Mouse (Mus musculus) MEL (cell line): ENCODE measurements around the gene Olfr320. TPM values are rescaled to one million over a fixed set of nuclear protein-coding genes. Genes with fewer than 3 reads are reported as not detected.

Source experiments
- DNase-seq: peaks from one replicate; pipeline ENCODE4 v3.0.0; 2011; ENCODE audit warnings: low read depth, low spot score
- H3K27ac ChIP-seq: 2 replicates; pipeline ENCODE4 v1.5.1; 2012; ENCODE audit warnings: low read depth, mild to moderate bottlenecking, control low read depth, low read length, moderate library complexity; ENCODE audit not compliant: control insufficient read depth
- H3K27me3 ChIP-seq, 2 experiments: fragments of 150-350 bp in 1 of 2; sonication (generic) in 1 of 2; 2 replicates each; pipeline ENCODE4 v1.6.1; 2012; ENCODE audit warnings: low read length in 2 of 2, mild to moderate bottlenecking in 2 of 2, improper control_type of control experiment in 1 of 2, moderate library complexity in 1 of 2; ENCODE audit not compliant: insufficient read depth in 2 of 2, control insufficient read depth in 1 of 2
- H3K36me3 ChIP-seq, 2 experiments: 2 replicates each; pipeline ENCODE4 v1.6.1; 2012 to 2014; ENCODE audit warnings: low read length in 2 of 2, improper control_type of control experiment in 1 of 2, inconsistent platforms in 1 of 2, mild to moderate bottlenecking in 1 of 2; ENCODE audit not compliant: insufficient read depth in 2 of 2, control insufficient read depth in 1 of 2
- H3K4me1 ChIP-seq, 2 experiments: fragments of 150-350 bp in 1 of 2; sonication (generic) in 1 of 2; 2 replicates each; pipeline ENCODE4 v1.6.1; 2012; ENCODE audit warnings: low read length in 2 of 2, improper control_type of control experiment in 1 of 2, mild to moderate bottlenecking in 1 of 2; ENCODE audit not compliant: insufficient read depth in 2 of 2, control insufficient read depth in 1 of 2
- H3K4me3 ChIP-seq, 2 experiments: fragments of 150-350 bp in 1 of 2; sonication (generic) in 1 of 2; 2 replicates each; pipeline ENCODE4 v1.5.1; 2012; ENCODE audit warnings: low read depth in 2 of 2, low read length in 2 of 2, mild to moderate bottlenecking in 2 of 2, moderate library complexity in 2 of 2, control low read depth in 1 of 2, improper control_type of control experiment in 1 of 2; ENCODE audit not compliant: control insufficient read depth in 1 of 2, insufficient read depth in 1 of 2
- H3K79me2 ChIP-seq: 2 replicates; pipeline ENCODE4 v1.6.1; 2012; ENCODE audit warnings: mild to moderate bottlenecking, low read length, moderate library complexity; ENCODE audit not compliant: control insufficient read depth, poor library complexity, insufficient read depth
- H3K9ac ChIP-seq: 2 replicates; pipeline ENCODE4 v1.6.1; 2012; ENCODE audit warnings: low read depth, mild to moderate bottlenecking, control low read depth, low read length, moderate library complexity; ENCODE audit not compliant: control insufficient read depth, poor library complexity, severe bottlenecking
- H3K9me3 ChIP-seq: fragments of 150-350 bp; sonication (generic); replicated peaks from 2 replicates; pipeline ENCODE4 v1.6.1; 2012; ENCODE audit warnings: mild to moderate bottlenecking, low read length, improper control_type of control experiment, moderate library complexity; ENCODE audit not compliant: insufficient read depth
- CHD2 ChIP-seq: IDR thresholded peaks from 2 replicates; pipeline ENCODE4 v1.6.1; 2011; ENCODE audit warnings: low read length, improper control_type of control experiment
- CTCF ChIP-seq, 3 experiments: IDR thresholded peaks in 2 of 3; conservative IDR thresholded peaks in 1 of 3; 2 replicates each; pipeline ENCODE4 v1.5.1; 2011 to 2012; ENCODE audit warnings: low read length in 3 of 3, low read depth in 2 of 3, mild to moderate bottlenecking in 2 of 3, improper control_type of control experiment in 1 of 3, inconsistent platforms in 1 of 3, mixed read lengths in 1 of 3, moderate library complexity in 1 of 3; ENCODE audit not compliant: control insufficient read depth in 1 of 3, insufficient read depth in 1 of 3, poor library complexity in 1 of 3, severe bottlenecking in 1 of 3
- ELF1 ChIP-seq: IDR thresholded peaks from 2 replicates; pipeline ENCODE4 v1.6.1; 2014; ENCODE audit warnings: low read depth, mild to moderate bottlenecking, inconsistent platforms, low read length, improper control_type of control experiment, moderate library complexity
- EP300 ChIP-seq, 2 experiments: IDR thresholded peaks; 2 replicates each; pipeline ENCODE4 v1.6.1; 2011; ENCODE audit warnings: improper control_type of control experiment in 2 of 2, low read length in 2 of 2, low read depth in 1 of 2, mild to moderate bottlenecking in 1 of 2
- HCFC1 ChIP-seq: IDR thresholded peaks from 2 replicates; pipeline ENCODE4 v1.6.1; 2012; ENCODE audit warnings: low read depth, mild to moderate bottlenecking, inconsistent platforms, low read length, improper control_type of control experiment, moderate library complexity
- JUND ChIP-seq: IDR thresholded peaks from 2 replicates; pipeline ENCODE4 v1.6.1; 2011; ENCODE audit warnings: low read depth, mild to moderate bottlenecking, improper control_type of control experiment, low read length
- MAX ChIP-seq: IDR thresholded peaks from 2 replicates; pipeline ENCODE4 v1.6.1; 2011; ENCODE audit warnings: low read length, improper control_type of control experiment
- MXI1 ChIP-seq: IDR thresholded peaks from 2 replicates; pipeline ENCODE4 v1.6.1; 2011; ENCODE audit warnings: mild to moderate bottlenecking, low read depth, low read length, improper control_type of control experiment
- NELFE ChIP-seq: IDR thresholded peaks from 2 replicates; pipeline ENCODE4 v1.6.1; 2011; ENCODE audit warnings: low read depth, low read length, improper control_type of control experiment
- NRF1 ChIP-seq: IDR thresholded peaks from 2 replicates; pipeline ENCODE4 v1.6.1; 2014; ENCODE audit warnings: low read depth, mild to moderate bottlenecking, inconsistent platforms, low read length, improper control_type of control experiment, moderate library complexity; ENCODE audit not compliant: poor library complexity, insufficient read depth, severe bottlenecking
- POLR2A ChIP-seq, 2 experiments: IDR thresholded peaks; 2 replicates each; pipeline ENCODE4 v1.6.1; 2011 to 2012; ENCODE audit warnings: low read length in 2 of 2, mild to moderate bottlenecking in 2 of 2, control low read depth in 1 of 2, improper control_type of control experiment in 1 of 2, low read depth in 1 of 2, moderate library complexity in 1 of 2; ENCODE audit not compliant: control insufficient read depth in 1 of 2, insufficient read depth in 1 of 2, poor library complexity in 1 of 2
- POLR2AphosphoS2 ChIP-seq: IDR thresholded peaks from 2 replicates; pipeline ENCODE4 v1.6.1; 2011; ENCODE audit warnings: low read length, improper control_type of control experiment
- RAD21 ChIP-seq: IDR thresholded peaks from 2 replicates; pipeline ENCODE4 v1.6.1; 2011; ENCODE audit warnings: mild to moderate bottlenecking, low read depth, low read length, improper control_type of control experiment
- RCOR1 ChIP-seq: IDR thresholded peaks from 2 replicates; pipeline ENCODE4 v1.6.1; 2012; ENCODE audit warnings: low read depth, mild to moderate bottlenecking, inconsistent platforms, low read length, improper control_type of control experiment
- SMC3 ChIP-seq: IDR thresholded peaks from 2 replicates; pipeline ENCODE4 v1.6.1; 2011; ENCODE audit warnings: low read depth, low read length, improper control_type of control experiment
- USF1 ChIP-seq: IDR thresholded peaks from 2 replicates; pipeline ENCODE4 v1.6.1; 2014; ENCODE audit warnings: low read depth, mild to moderate bottlenecking, inconsistent platforms, low read length, improper control_type of control experiment, moderate library complexity
- USF2 ChIP-seq, 2 experiments: IDR thresholded peaks; 2 replicates each; pipeline ENCODE4 v1.6.1; 2011 to 2012; ENCODE audit warnings: improper control_type of control experiment in 2 of 2, low read length in 2 of 2, borderline replicate concordance in 1 of 2, inconsistent platforms in 1 of 2, low read depth in 1 of 2, mild to moderate bottlenecking in 1 of 2; ENCODE audit not compliant: insufficient read depth in 1 of 2
- ZC3H11A ChIP-seq: IDR thresholded peaks from 2 replicates; pipeline ENCODE4 v1.6.1; 2012; ENCODE audit warnings: low read depth, mild to moderate bottlenecking, inconsistent platforms, low read length, improper control_type of control experiment
- ZMIZ1 ChIP-seq: IDR thresholded peaks from 2 replicates; pipeline ENCODE4 v1.6.1; 2012; ENCODE audit warnings: low read depth, mild to moderate bottlenecking, inconsistent platforms, low read length, improper control_type of control experiment, moderate library complexity
- polyA plus RNA-seq, 2 experiments: library from polyadenylated mRNA; stranded (reverse) in 1 of 2; unstranded in 1 of 2; fragments of >175 nt in 1 of 2; fragments of >200 nt in 1 of 2; gene quantifications; 2 replicates each; pipeline versions ENCODE4 v1.2.1 to v1.2.4; 2012; ENCODE audit warnings: low replicate concordance in 2 of 2, low read depth in 1 of 2; ENCODE audit not compliant: insufficient read length in 2 of 2, insufficient read depth in 1 of 2, missing spikeins in 1 of 2
- total RNA-seq: library from RNA; depleted of rRNA; stranded (reverse); fragments of 300-350 nt; gene quantifications from 2 replicates; pipeline ENCODE4 v1.2.3, GENCODE M21; 2012

Gene Olfr320
- total and polyA plus RNA-seq, 3 experiments: not detected

DNA sequence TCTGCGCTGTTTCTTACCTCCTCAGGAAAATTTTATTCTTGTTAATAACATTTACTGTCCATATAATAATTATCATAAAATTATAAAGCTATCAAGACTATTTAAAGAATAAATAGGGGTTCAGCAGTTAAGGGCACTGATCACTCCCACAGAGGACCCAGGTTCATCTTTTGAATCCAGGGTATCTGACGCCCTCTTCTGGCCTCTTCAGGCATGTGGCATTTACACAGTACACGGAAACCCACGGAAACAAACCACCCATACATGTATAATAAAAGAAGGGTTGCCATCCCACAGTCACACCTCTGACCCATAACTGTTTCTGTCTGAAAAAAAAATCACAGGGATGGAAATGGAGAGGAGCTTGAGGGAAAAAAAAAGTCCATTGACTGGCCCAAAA lies 9.1 kb upstream of the Olfr320 start:
- peaks cover 1 to 7% of the 10 kb centered on the region in 2 experiments; a peak in 3 of 4 replicates for H3K27me3 ChIP-seq
- TF ChIP-seq RAD21: peak; percentile 57
- TF ChIP-seq CHD2: no peak
- peak; percentile 38 to 59 (median 50) for TF ChIP-seq CTCF (IDR thresholded peaks at IDR 0.05 in 2 of 3, conservative IDR thresholded peaks at IDR 0.05 in 1 of 3; ENCODE audit: control insufficient read depth in 1 of 3, insufficient read depth in 1 of 3, low read depth in 2 of 3, low read length in 3 of 3, poor library complexity in 1 of 3, severe bottlenecking in 1 of 3)
- TF ChIP-seq POLR2AphosphoS2: no peak
- TF ChIP-seq JUND: no peak
- peak; percentile 59 for TF ChIP-seq SMC3
- TF ChIP-seq USF2 (IDR thresholded peaks at IDR 0.05; ENCODE audit: borderline replicate concordance in 1 of 2, insufficient read depth in 1 of 2, low read depth in 1 of 2, low read length in 2 of 2): no peak
- TF ChIP-seq ZC3H11A: peak; percentile 30; the same call in 1 of the 2 replicates
- H3K4me3 ChIP-seq: no peak overlapping the region
- no peaks in the 10 kb centered on the region for H3K79me2 ChIP-seq
- H3K4me1 ChIP-seq: no peaks in the 10 kb centered on the region
- H3K27ac ChIP-seq: no peak overlapping the region
- no peak overlapping the region for H3K9ac ChIP-seq
- H3K36me3 ChIP-seq: no peaks in the 10 kb centered on the region
- DNase-seq: peak; percentile 37
- H3K9me3 ChIP-seq: no peaks in the 10 kb centered on the region

GRCm38 (mm10) chr11:58698862-58699261 lies 18.0 kb downstream of the Olfr320 start, which contains the start of gene Olfr319:
Gene Olfr319, plus strand, starts transcription at chr11:58699162.
- Histone ChIP-seq H3K36me3 (no peaks in the 10 kb centered on the region), H3K79me2 (no peaks in the 10 kb centered on the region), H3K4me3 (no peak within 1 kb of the TSS), H3K9me3 (no peaks in the 10 kb centered on the region), H3K27ac (no peak within 1 kb of the TSS), H3K4me1 (no peaks in the 10 kb centered on the region), H3K9ac (no peak within 1 kb of the TSS), H3K27me3 (peaks cover 7 to 8% of the 10 kb centered on the region in 2 experiments)
- TF ChIP-seq EP300 (IDR thresholded peaks at IDR 0.05; ENCODE audit: low read depth in 1 of 2, low read length in 2 of 2) (no peak), NELFE (no peak), POLR2A (IDR thresholded peaks at IDR 0.05; ENCODE audit: control insufficient read depth in 1 of 2, insufficient read depth in 1 of 2, low read depth in 1 of 2, low read length in 2 of 2, poor library complexity in 1 of 2) (no peak), RCOR1 (no peak), ZC3H11A (no peak), USF1 (no peak), HCFC1 (no peak), ELF1 (no peak), RAD21 (no peak), MAX (no peak), NRF1 (no peak), SMC3 (no peak), MXI1 (no peak), ZMIZ1 (no peak)
- DNase-seq: no peak
